Mouse (Mus musculus) midbrain, embryonic 16.5 days (tissue): ENCODE data around the gene Kcnc1. TPM values are rescaled to one million over a fixed set of nuclear protein-coding genes. Genes with fewer than 3 reads are reported as not detected.

Source experiments
- ATAC-seq: fragments of 200-750 bp; cut with Nextera tagmentation; 2 replicates; pipeline ENCODE4 v1.8.0; 2017; ENCODE audit warnings: moderate TSS enrichment
- H3K27ac ChIP-seq: fragments of 300-500 bp; sonication (generic); 2 replicates; pipeline ENCODE4 v1.5.1; 2014; ENCODE audit warnings: mild to moderate bottlenecking, low read length, mixed read lengths
- H3K27me3 ChIP-seq: fragments of 300-500 bp; sonication (generic); 2 replicates; pipeline ENCODE4 v1.6.1; 2014; ENCODE audit warnings: low read depth, low read length, mixed read lengths; ENCODE audit not compliant: control insufficient read depth, insufficient read depth
- H3K36me3 ChIP-seq: fragments of 300-500 bp; sonication (generic); 2 replicates; pipeline ENCODE4 v1.6.1; 2014; ENCODE audit warnings: mild to moderate bottlenecking, low read length, moderate library complexity, mixed read lengths; ENCODE audit not compliant: control insufficient read depth, insufficient read depth
- H3K4me1 ChIP-seq: fragments of 300-500 bp; sonication (generic); 2 replicates; pipeline ENCODE4 v1.6.1; 2014; ENCODE audit warnings: mild to moderate bottlenecking, low read length, mixed read lengths; ENCODE audit not compliant: control insufficient read depth, insufficient read depth
- H3K4me2 ChIP-seq: fragments of 300-500 bp; sonication (generic); 2 replicates; pipeline ENCODE4 v1.6.1; 2014; ENCODE audit warnings: mild to moderate bottlenecking, low read length, mixed read lengths
- H3K4me3 ChIP-seq: fragments of 300-500 bp; sonication (generic); 2 replicates; pipeline ENCODE4 v1.5.1; 2014; ENCODE audit warnings: low read depth, mild to moderate bottlenecking, low read length, moderate library complexity, mixed read lengths
- H3K9ac ChIP-seq: fragments of 300-500 bp; sonication (generic); 2 replicates; pipeline ENCODE4 v1.6.1; 2014; ENCODE audit warnings: low read depth, low read length, mixed read lengths
- H3K9me3 ChIP-seq: fragments of 300-500 bp; sonication (generic); replicated peaks from 2 replicates; pipeline ENCODE4 v1.6.1; 2014; ENCODE audit warnings: mild to moderate bottlenecking, low read length, mixed read lengths; ENCODE audit not compliant: control insufficient read depth, poor library complexity, severe bottlenecking
- WGBS: fragments of 180-500 bp; shearing (Covaris S2); extraction: QIAGEN DNeasy Blood & Tissue Kit; methylation state at CpG from one replicate; pipeline ENCODE4 v1.1.7; 2014; 5-methylcytosine and 5-hydroxymethylcytosine counted together
- polyA plus RNA-seq: library from polyadenylated mRNA; unstranded; fragments of >200 nt; fragmentation: Nextera tagmentation; extraction: Ambion mirVana; gene quantifications from 2 replicates; pipeline ENCODE4 v1.2.1, GENCODE M21; 2015

Kcnc1 gene
- polyA plus RNA-seq, 1 experiment from 2014 or later: 11.4 TPM

GRCm38 (mm10) chr7:46410727-46411126 is 14.4 kb downstream of the Kcnc1 start:
- no peaks in the 10 kb centered on the region for H3K9me3 ChIP-seq
- ATAC-seq: no peak
- 89% methylated on average over 6 of the region's 6 CpGs for WGBS
- H3K9ac ChIP-seq: no peak overlapping the region
- H3K36me3 ChIP-seq: no peaks in the 10 kb centered on the region
- H3K27me3 ChIP-seq: no peaks in the 10 kb centered on the region
- no peak overlapping the region for H3K4me2 ChIP-seq
- peaks cover 7% of the 10 kb centered on the region; the same call in 1 of the 2 replicates for H3K4me1 ChIP-seq
- H3K27ac ChIP-seq: no peak overlapping the region
- H3K4me3 ChIP-seq: no peak overlapping the region

DNA sequence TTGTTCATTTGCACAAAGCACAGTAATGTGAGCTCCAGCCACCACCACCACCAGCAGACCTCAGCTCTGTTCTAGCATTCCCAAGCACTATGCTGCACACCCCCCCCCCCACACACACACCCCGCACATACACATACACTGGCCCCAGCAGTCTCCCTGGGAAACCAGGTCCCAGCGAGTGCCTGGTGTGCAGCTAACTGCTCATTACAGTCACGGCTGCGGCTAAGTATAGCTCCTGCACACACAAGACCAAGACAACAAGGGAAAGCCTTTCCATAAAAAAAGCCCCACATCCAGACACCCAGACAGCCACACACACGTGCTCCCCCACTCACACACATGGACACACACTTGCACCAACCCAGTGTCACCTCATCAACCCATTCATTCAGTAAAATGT is 16.5 kb downstream of the Kcnc1 start:
- Histone ChIP-seq H3K27ac (no peak overlapping the region), H3K27me3 (no peaks in the 10 kb centered on the region), H3K4me1 (peaks cover 8% of the 10 kb centered on the region; the same call in 1 of the 2 replicates), H3K9ac (no peak overlapping the region), H3K9me3 (no peaks in the 10 kb centered on the region), H3K36me3 (no peaks in the 10 kb centered on the region), H3K4me3 (no peak overlapping the region), H3K4me2 (no peak overlapping the region)
- ATAC-seq: no peak
- WGBS: 76% methylated on average over 5 of the region's 5 CpGs

GRCm38 (mm10) chr7:46413959-46414725 is 17.8 kb downstream of the Kcnc1 start:
- no peak for ATAC-seq
- Histone ChIP-seq H3K9ac (no peak overlapping the region), H3K9me3 (no peaks in the 10 kb centered on the region), H3K36me3 (no peaks in the 10 kb centered on the region), H3K27me3 (no peaks in the 10 kb centered on the region), H3K4me1 (peaks cover 8% of the 10 kb centered on the region; the same call in 1 of the 2 replicates), H3K4me3 (no peak overlapping the region), H3K27ac (no peak overlapping the region), H3K4me2 (no peak overlapping the region)
- 80% methylated on average over 6 of the region's 6 CpGs for WGBS

DNA sequence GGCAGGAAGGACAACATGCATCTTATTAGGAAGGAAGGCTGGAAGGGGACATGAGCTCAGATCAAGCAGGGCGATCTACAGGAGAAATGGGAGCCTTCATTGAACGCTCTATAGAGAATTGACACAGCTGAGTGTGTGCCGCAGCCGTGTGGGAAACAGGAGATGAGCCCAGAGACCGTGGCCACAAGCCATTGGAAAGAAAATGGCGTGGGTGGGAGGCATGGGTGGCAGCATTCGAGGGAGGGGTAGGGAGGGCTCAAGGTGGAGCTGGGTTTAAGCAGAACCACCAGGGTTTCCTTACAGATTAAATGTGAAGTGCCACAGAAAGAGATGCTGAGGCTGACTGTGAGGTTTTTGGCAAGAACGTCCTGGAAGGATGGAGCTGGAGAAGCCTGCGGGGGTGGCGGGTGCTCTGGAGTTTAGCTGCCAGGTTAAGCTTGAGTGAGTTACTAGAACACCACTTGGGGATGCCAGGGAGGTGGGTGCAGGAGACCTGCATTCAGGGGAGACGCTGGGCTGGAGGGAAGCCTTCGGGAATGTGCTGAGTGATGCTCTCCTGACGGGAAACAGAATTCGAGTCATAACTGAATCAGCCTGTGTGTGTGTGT is 19.6 kb downstream of the Kcnc1 start:
- no peak overlapping the region for H3K27ac ChIP-seq
- no peaks in the 10 kb centered on the region for H3K9me3 ChIP-seq
- no peak overlapping the region for H3K4me3 ChIP-seq
- H3K4me2 ChIP-seq: no peak overlapping the region
- no peaks in the 10 kb centered on the region for H3K27me3 ChIP-seq
- H3K9ac ChIP-seq: no peak overlapping the region
- WGBS: 73% methylated on average over 14 of the region's 14 CpGs
- no peaks in the 10 kb centered on the region for H3K36me3 ChIP-seq
- H3K4me1 ChIP-seq: peaks cover 6% of the 10 kb centered on the region; the same call in 1 of the 2 replicates
- ATAC-seq: no peak

GRCm38 (mm10) chr7:46417467-46417866 is 21.2 kb downstream of the Kcnc1 start:
- Histone ChIP-seq H3K9ac (no peak overlapping the region), H3K4me3 (no peak overlapping the region), H3K36me3 (no peaks in the 10 kb centered on the region), H3K4me2 (no peak overlapping the region), H3K27ac (no peak overlapping the region), H3K27me3 (no peaks in the 10 kb centered on the region), H3K4me1 (peaks cover 18% of the 10 kb centered on the region), H3K9me3 (no peaks in the 10 kb centered on the region)
- ATAC-seq: no peak
- 69% methylated on average over 7 of the region's 7 CpGs for WGBS

- H3K4me3 ChIP-seq: no peak overlapping the region
- no peaks in the 10 kb centered on the region for H3K36me3 ChIP-seq
- ATAC-seq: no peak
- H3K9ac ChIP-seq: no peak overlapping the region
- WGBS: 67% methylated on average over 16 of the region's 16 CpGs
- no peak overlapping the region for H3K27ac ChIP-seq
- no peak overlapping the region for H3K4me2 ChIP-seq
- H3K4me1 ChIP-seq: peaks cover 25% of the 10 kb centered on the region
- H3K9me3 ChIP-seq: no peaks in the 10 kb centered on the region
- H3K27me3 ChIP-seq: no peaks in the 10 kb centered on the region
Measured at GRCm38 (mm10) chr7:46418102-46418622, 21.9 kb downstream of the Kcnc1 start.

GRCm38 (mm10) chr7:46421535-46421934 is 25.2 kb downstream of the Kcnc1 start:
- Histone ChIP-seq H3K27me3 (no peaks in the 10 kb centered on the region), H3K27ac (peak overlapping the region; percentile 84), H3K9ac (no peak overlapping the region), H3K36me3 (no peaks in the 10 kb centered on the region), H3K9me3 (no peaks in the 10 kb centered on the region), H3K4me1 (peaks cover 28% of the 10 kb centered on the region), H3K4me2 (no peak overlapping the region), H3K4me3 (no peak overlapping the region)
- peak; percentile 19; the same call in 1 of the 2 replicates for ATAC-seq
- WGBS: 37% methylated on average over 5 of the region's 5 CpGs

GRCm38 (mm10) chr7:46422052-46422763 is 25.9 kb downstream of the Kcnc1 start:
- Histone ChIP-seq H3K9me3 (no peaks in the 10 kb centered on the region), H3K27me3 (no peaks in the 10 kb centered on the region), H3K27ac (peak overlapping the region; percentile 84), H3K9ac (no peak overlapping the region), H3K4me1 (peaks cover 29% of the 10 kb centered on the region), H3K4me2 (peak overlapping the region; percentile 45), H3K4me3 (peak overlapping the region; percentile 11; the same call in 1 of the 2 replicates), H3K36me3 (peaks cover under 1% of the 10 kb centered on the region; the same call in 1 of the 2 replicates)
- WGBS: 24% methylated on average over 8 of the region's 8 CpGs
- ATAC-seq: peak; percentile 84
